Mouse (Mus musculus) forebrain, embryonic 14.5 days (tissue): ENCODE data around the gene Ube2h. TPM values are rescaled to one million over a fixed set of nuclear protein-coding genes. Genes with fewer than 3 reads are reported as not detected.

Experiments
- ATAC-seq: fragments of 200-750 bp; cut with Nextera tagmentation; 2 replicates; pipeline ENCODE4 v1.8.0; 2017; ENCODE audit warnings: mild to moderate bottlenecking, moderate library complexity
- DNase-seq: peaks from one replicate; pipeline ENCODE4 v3.0.0-alpha.2; 2015; ENCODE audit warnings: low spot score
- H3K27ac ChIP-seq: fragments of 300-500 bp; sonication (generic); 2 replicates; pipeline ENCODE4 v1.5.1; 2014; ENCODE audit warnings: low read depth, mild to moderate bottlenecking, control low read depth, low read length, moderate library complexity
- H3K27me3 ChIP-seq: fragments of 300-500 bp; sonication (generic); replicated peaks from 2 replicates; pipeline ENCODE4 v1.6.1; 2014; ENCODE audit warnings: low read length, control low read depth, mixed read lengths; ENCODE audit not compliant: control insufficient read depth, insufficient read depth
- H3K36me3 ChIP-seq: fragments of 300-500 bp; sonication (generic); 2 replicates; pipeline ENCODE4 v1.6.1; 2014; ENCODE audit warnings: low read length, control low read depth; ENCODE audit not compliant: control insufficient read depth, insufficient read depth
- H3K4me1 ChIP-seq: fragments of 300-500 bp; sonication (generic); 2 replicates; pipeline ENCODE4 v1.6.1; 2014; ENCODE audit warnings: antibody characterized with exemption, low read length, control low read depth; ENCODE audit not compliant: control insufficient read depth, insufficient read depth
- H3K4me2 ChIP-seq: fragments of 300-500 bp; sonication (generic); 2 replicates; pipeline ENCODE4 v1.6.1; 2014; ENCODE audit warnings: mild to moderate bottlenecking, control low read depth, low read length
- H3K4me3 ChIP-seq: fragments of 300-500 bp; sonication (generic); 2 replicates; pipeline ENCODE4 v1.5.1; 2014; ENCODE audit warnings: low read depth, low read length, control low read depth
- H3K9ac ChIP-seq: fragments of 300-500 bp; sonication (generic); 2 replicates; pipeline ENCODE4 v1.6.1; 2014; ENCODE audit warnings: mild to moderate bottlenecking, low read length, control low read depth, moderate library complexity
- H3K9me3 ChIP-seq: fragments of 300-500 bp; sonication (generic); replicated peaks from 2 replicates; pipeline ENCODE4 v1.6.1; 2016; ENCODE audit warnings: low read length, control low read depth, mixed read lengths; ENCODE audit not compliant: control insufficient read depth
- WGBS: fragments of 180-500 bp; shearing (Covaris S2); extraction: QIAGEN DNeasy Blood & Tissue Kit; methylation state at CpG from one replicate; pipeline ENCODE4 v1.1.7; 2014; 5-methylcytosine and 5-hydroxymethylcytosine counted together
- polyA plus RNA-seq: library from polyadenylated mRNA; unstranded; fragments of >200 nt; fragmentation: Nextera tagmentation; extraction: Ambion mirVana; gene quantifications from 2 replicates; pipeline ENCODE4 v1.2.1, GENCODE M21; 2014

Gene Ube2h
- polyA plus RNA-seq, 1 experiment from 2014 or later, result 57.3 TPM

- no peak overlapping the region for H3K27ac ChIP-seq
- no peak overlapping the region for H3K9ac ChIP-seq
- H3K27me3 ChIP-seq, result no peaks in the 10 kb centered on the region
- peaks cover 36% of the 10 kb centered on the region for H3K36me3 ChIP-seq
- H3K4me2 ChIP-seq, result no peak overlapping the region
- H3K4me3 ChIP-seq, result no peak overlapping the region
- ATAC-seq, result no peak
- WGBS, result 90% methylated on average over 7 of the region's 7 CpGs
- DNase-seq, result no peak
- peaks cover 1% of the 10 kb centered on the region; the same call in 1 of the 2 replicates for H3K4me1 ChIP-seq
- no peaks in the 10 kb centered on the region for H3K9me3 ChIP-seq
These were observed 36.9 kb downstream of the Ube2h start for GRCm38 (mm10) chr6:30267486-30267885.

GRCm38 (mm10) chr6:30265402-30265801 lies 38.9 kb downstream of the Ube2h start:
- no peak for DNase-seq
- 94% methylated on average over 4 of the region's 4 CpGs for WGBS

GRCm38 (mm10) chr6:30263053-30263452 lies 41.3 kb downstream of the Ube2h start:
- no peak overlapping the region for H3K4me2 ChIP-seq
- H3K4me1 ChIP-seq, result no peaks in the 10 kb centered on the region
- peaks cover 58% of the 10 kb centered on the region for H3K36me3 ChIP-seq
- no peak overlapping the region for H3K27ac ChIP-seq
- H3K27me3 ChIP-seq, result no peaks in the 10 kb centered on the region
- 74% methylated on average over 4 of the region's 4 CpGs for WGBS
- DNase-seq, result no peak
- H3K9ac ChIP-seq, result no peak overlapping the region
- H3K4me3 ChIP-seq, result no peak overlapping the region
- H3K9me3 ChIP-seq, result no peaks in the 10 kb centered on the region
- no peak for ATAC-seq

More at GRCm38 (mm10) chr6:30265402-30265801, 38.9 kb downstream of the Ube2h start:
- Histone ChIP-seq H3K4me2 (no peak overlapping the region), H3K36me3 (peaks cover 47% of the 10 kb centered on the region), H3K9me3 (no peaks in the 10 kb centered on the region), H3K4me3 (no peak overlapping the region), H3K9ac (no peak overlapping the region), H3K27ac (no peak overlapping the region), H3K27me3 (no peaks in the 10 kb centered on the region), H3K4me1 (no peaks in the 10 kb centered on the region)
- no peak for ATAC-seq

GRCm38 (mm10) chr6:30259271-30259670 lies 45.1 kb downstream of the Ube2h start:
- no peaks in the 10 kb centered on the region for H3K9me3 ChIP-seq
- WGBS, result 92% methylated on average over 6 of the region's 6 CpGs
- H3K9ac ChIP-seq, result no peak overlapping the region
- no peak overlapping the region for H3K27ac ChIP-seq
- ATAC-seq (no peak), DNase-seq (no peak)
- H3K4me3 ChIP-seq, result no peak overlapping the region
- no peaks in the 10 kb centered on the region for H3K27me3 ChIP-seq
- H3K4me2 ChIP-seq, result no peak overlapping the region
- H3K36me3 ChIP-seq, result peaks cover 57% of the 10 kb centered on the region
- no peaks in the 10 kb centered on the region for H3K4me1 ChIP-seq

GRCm38 (mm10) chr6:30257962-30258361 lies 46.4 kb downstream of the Ube2h start:
- Histone ChIP-seq H3K4me2 (no peak overlapping the region), H3K4me1 (no peaks in the 10 kb centered on the region), H3K36me3 (peaks cover 57% of the 10 kb centered on the region), H3K4me3 (no peak overlapping the region), H3K9me3 (no peaks in the 10 kb centered on the region), H3K9ac (no peak overlapping the region), H3K27me3 (no peaks in the 10 kb centered on the region), H3K27ac (no peak overlapping the region)
- 84% methylated on average over 1 of the region's 1 CpGs for WGBS
- DNase-seq (no peak), ATAC-seq (no peak)

GRCm38 (mm10) chr6:30255846-30256245 lies 48.5 kb downstream of the Ube2h start:
- Histone ChIP-seq H3K4me2 (no peak overlapping the region), H3K4me1 (no peaks in the 10 kb centered on the region), H3K27me3 (no peaks in the 10 kb centered on the region), H3K9me3 (no peaks in the 10 kb centered on the region), H3K4me3 (no peak overlapping the region), H3K9ac (no peak overlapping the region), H3K36me3 (peaks cover 62% of the 10 kb centered on the region), H3K27ac (no peak overlapping the region)
- ATAC-seq (no peak), DNase-seq (no peak)
- WGBS, result 89% methylated on average over 1 of the region's 1 CpGs

GRCm38 (mm10) chr6:30252271-30253010 lies 51.9 kb downstream of the Ube2h start:
- no peak overlapping the region for H3K27ac ChIP-seq
- 93% methylated on average over 5 of the region's 5 CpGs for WGBS
- no peaks in the 10 kb centered on the region for H3K9me3 ChIP-seq
- H3K9ac ChIP-seq, result no peak overlapping the region
- DNase-seq (no peak), ATAC-seq (no peak)
- no peak overlapping the region for H3K4me3 ChIP-seq
- H3K27me3 ChIP-seq, result no peaks in the 10 kb centered on the region
- H3K36me3 ChIP-seq, result peaks cover 32% of the 10 kb centered on the region
- H3K4me2 ChIP-seq, result no peak overlapping the region
- no peaks in the 10 kb centered on the region for H3K4me1 ChIP-seq

- Histone ChIP-seq H3K4me3 (no peak overlapping the region), H3K4me2 (no peak overlapping the region), H3K9me3 (no peaks in the 10 kb centered on the region), H3K27ac (no peak overlapping the region), H3K9ac (no peak overlapping the region), H3K4me1 (no peaks in the 10 kb centered on the region), H3K36me3 (peaks cover 19% of the 10 kb centered on the region; the same call in 1 of the 2 replicates), H3K27me3 (no peaks in the 10 kb centered on the region)
- 83% methylated on average over 3 of the region's 3 CpGs for WGBS
- ATAC-seq, result no peak
- DNase-seq, result no peak
These were observed 55.6 kb downstream of the Ube2h start for GRCm38 (mm10) chr6:30248708-30249107.

GRCm38 (mm10) chr6:30245940-30246339 lies 58.4 kb downstream of the Ube2h start:
- no peaks in the 10 kb centered on the region for H3K27me3 ChIP-seq
- ATAC-seq, result no peak
- 92% methylated on average over 5 of the region's 5 CpGs for WGBS
- H3K4me2 ChIP-seq, result no peak overlapping the region
- H3K9me3 ChIP-seq, result no peaks in the 10 kb centered on the region
- no peaks in the 10 kb centered on the region for H3K4me1 ChIP-seq
- H3K4me3 ChIP-seq, result no peak overlapping the region
- H3K36me3 ChIP-seq, result peaks cover 9% of the 10 kb centered on the region; the same call in 1 of the 2 replicates
- H3K27ac ChIP-seq, result no peak overlapping the region
- DNase-seq, result no peak
- H3K9ac ChIP-seq, result no peak overlapping the region
